Mouse (Mus musculus): ENCODE measurements around the gene Scarb1. TPM values are rescaled to one million over a fixed set of nuclear protein-coding genes. Genes with fewer than 3 reads are reported as not detected.

Scarb1 gene
- total and polyA plus RNA-seq, 2 experiments from 2014 or later, result 57.7 to 74.0 TPM

DNA sequence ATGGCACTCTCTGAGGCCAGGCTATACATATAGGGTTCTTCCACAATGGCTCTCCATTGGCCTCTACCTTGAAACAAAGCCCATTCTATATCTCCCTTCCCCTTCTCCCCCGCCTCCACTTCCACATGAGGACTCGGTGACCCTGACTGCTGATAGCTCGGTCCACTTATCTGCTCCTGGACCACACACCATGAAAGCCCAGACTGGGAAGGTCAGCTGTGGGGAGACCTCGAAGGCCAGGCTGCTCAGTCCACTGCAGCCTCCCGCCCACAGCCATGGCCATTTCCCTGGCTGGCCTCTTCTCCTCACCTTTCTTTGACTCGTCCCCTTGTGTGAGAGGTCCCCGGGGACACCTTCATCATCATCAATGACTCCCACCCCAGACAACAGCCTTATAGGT, 23.6 kb downstream of the Scarb1 start:
- Histone ChIP-seq H3K36me3 (ENCODE audit: insufficient read depth, low read length) (no peaks in the 10 kb centered on the region), H3K4me1 (ENCODE audit: insufficient read depth, low read length) (0 out of 2 replicates have a peak, but pooled peaks cover 4% of the 10 kb centered on the region), H3K9me3 (ENCODE audit: low read length) (no peaks in the 10 kb centered on the region), H3K27ac (ENCODE audit: low read depth, low read length) (no peak overlapping the region), H3K9ac (replicated peaks; ENCODE audit: low read length, poor library complexity, severe bottlenecking) (no peak overlapping the region), H3K4me3 (ENCODE audit: low read depth, low read length) (no peak overlapping the region), H3K27me3 (ENCODE audit: insufficient read depth, low read length) (no peaks in the 10 kb centered on the region), H3K4me2 (ENCODE audit: low read depth, low read length, poor library complexity, severe bottlenecking) (no peak overlapping the region)
- DNase-seq (ENCODE audit: low spot score), result no peak
- no peak for TF ChIP-seq CTCF (IDR thresholded peaks at IDR 0.05)
- ATAC-seq (ENCODE audit: low FRiP score), result no peak
- WGBS, result 86% methylated on average over 7 of the region's 7 CpGs

DNA sequence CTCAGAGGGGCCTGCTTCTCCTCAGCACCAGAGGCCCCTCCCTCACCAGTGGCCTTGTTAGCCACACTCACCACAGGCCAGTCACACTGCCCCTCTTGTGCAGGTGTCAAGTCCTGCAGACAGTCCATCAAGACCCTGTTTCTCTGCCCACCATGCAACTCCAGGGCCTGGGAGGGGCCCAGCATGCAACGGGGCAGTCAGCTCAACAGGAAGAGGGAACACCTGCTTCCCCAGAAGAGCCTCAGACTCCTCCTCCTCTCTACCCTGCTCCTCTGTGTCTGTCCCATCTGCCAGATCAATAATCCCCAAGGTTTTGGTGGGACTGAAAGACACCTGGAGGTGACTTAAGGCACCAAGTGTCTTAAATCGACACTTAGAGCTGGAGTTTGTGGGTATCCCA, 24.1 kb downstream of the Scarb1 start:
- Histone ChIP-seq H3K9ac (replicated peaks; ENCODE audit: low read length, poor library complexity, severe bottlenecking) (no peak overlapping the region), H3K36me3 (ENCODE audit: insufficient read depth, low read length) (no peaks in the 10 kb centered on the region), H3K27me3 (ENCODE audit: insufficient read depth, low read length) (no peaks in the 10 kb centered on the region), H3K9me3 (ENCODE audit: low read length) (no peaks in the 10 kb centered on the region), H3K27ac (ENCODE audit: low read depth, low read length) (no peak overlapping the region), H3K4me3 (ENCODE audit: low read depth, low read length) (no peak overlapping the region), H3K4me2 (ENCODE audit: low read depth, low read length, poor library complexity, severe bottlenecking) (no peak overlapping the region), H3K4me1 (ENCODE audit: insufficient read depth, low read length) (0 out of 2 replicates have a peak, but pooled peaks cover 4% of the 10 kb centered on the region)
- DNase-seq (ENCODE audit: low spot score), result no peak
- WGBS, result 73% methylated on average over 2 of the region's 2 CpGs
- no peak for TF ChIP-seq CTCF (IDR thresholded peaks at IDR 0.05)
- no peak for ATAC-seq (ENCODE audit: low FRiP score)

DNA sequence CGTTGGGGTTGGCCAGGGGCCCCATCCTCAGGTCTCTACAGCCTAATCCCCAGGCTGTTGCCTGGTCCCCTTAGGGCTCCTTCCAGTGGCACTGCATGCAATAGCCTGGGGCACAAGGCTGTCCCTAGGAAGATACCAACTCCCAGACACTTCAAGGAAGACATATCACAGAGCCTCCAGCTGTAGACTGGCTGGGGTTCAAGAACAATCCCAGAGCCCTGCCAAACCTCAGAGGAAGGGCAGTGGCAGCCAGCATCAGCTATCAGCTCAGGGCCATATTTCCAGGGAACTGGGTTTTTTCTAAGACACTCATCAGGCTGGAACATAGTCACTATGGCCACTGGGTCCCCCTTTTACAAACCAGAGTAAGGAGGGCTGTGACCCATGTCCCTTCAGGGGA, 25.8 kb downstream of the Scarb1 start:
- Histone ChIP-seq H3K9me3 (ENCODE audit: low read length) (no peaks in the 10 kb centered on the region), H3K4me3 (ENCODE audit: low read depth, low read length) (no peak overlapping the region), H3K4me1 (ENCODE audit: insufficient read depth, low read length) (0 out of 2 replicates have a peak, but pooled peaks cover 4% of the 10 kb centered on the region), H3K9ac (replicated peaks; ENCODE audit: low read length, poor library complexity, severe bottlenecking) (no peak overlapping the region), H3K27ac (ENCODE audit: low read depth, low read length) (no peak overlapping the region), H3K27me3 (ENCODE audit: insufficient read depth, low read length) (no peaks in the 10 kb centered on the region), H3K36me3 (ENCODE audit: insufficient read depth, low read length) (no peaks in the 10 kb centered on the region), H3K4me2 (ENCODE audit: low read depth, low read length, poor library complexity, severe bottlenecking) (no peak overlapping the region)
- no peak for ATAC-seq (ENCODE audit: low FRiP score)
- DNase-seq (ENCODE audit: low spot score), result no peak
- TF ChIP-seq CTCF (IDR thresholded peaks at IDR 0.05), result no peak
- 73% methylated on average over 1 of the region's 1 CpGs for WGBS

DNA sequence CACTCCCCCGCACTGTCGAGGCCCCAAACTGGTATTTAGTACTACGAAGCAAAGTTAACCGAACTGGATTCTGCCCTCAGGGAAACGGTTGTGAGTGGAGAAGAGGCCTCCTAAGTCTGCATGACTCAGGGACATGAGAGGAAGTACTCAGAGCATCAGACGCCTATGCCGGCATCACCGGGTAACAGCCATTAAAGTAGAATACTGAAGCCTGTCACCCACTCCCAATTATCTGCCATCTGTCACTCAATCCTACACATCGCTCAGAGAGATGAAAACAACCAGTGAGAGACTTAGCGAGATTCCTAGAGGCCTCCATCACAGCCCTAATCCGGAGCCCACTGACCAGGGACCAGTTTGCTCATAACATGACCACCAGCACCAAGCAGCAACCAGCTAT, 26.9 kb downstream of the Scarb1 start:
- no peak overlapping the region for H3K27ac ChIP-seq (ENCODE audit: low read depth, low read length)
- no peak overlapping the region for H3K9ac ChIP-seq (replicated peaks; ENCODE audit: low read length, poor library complexity, severe bottlenecking)
- no peak for TF ChIP-seq CTCF (IDR thresholded peaks at IDR 0.05)
- H3K36me3 ChIP-seq (ENCODE audit: insufficient read depth, low read length), result no peaks in the 10 kb centered on the region
- H3K27me3 ChIP-seq (ENCODE audit: insufficient read depth, low read length), result no peaks in the 10 kb centered on the region
- 82% methylated on average over 11 of the region's 11 CpGs for WGBS
- DNase-seq (ENCODE audit: low spot score) (no peak), ATAC-seq (ENCODE audit: low FRiP score) (no peak)
- 0 out of 2 replicates have a peak, but pooled peaks cover 4% of the 10 kb centered on the region for H3K4me1 ChIP-seq (ENCODE audit: insufficient read depth, low read length)
- H3K4me2 ChIP-seq (ENCODE audit: low read depth, low read length, poor library complexity, severe bottlenecking), result no peak overlapping the region
- H3K4me3 ChIP-seq (ENCODE audit: low read depth, low read length), result no peak overlapping the region
- no peaks in the 10 kb centered on the region for H3K9me3 ChIP-seq (ENCODE audit: low read length)

DNA sequence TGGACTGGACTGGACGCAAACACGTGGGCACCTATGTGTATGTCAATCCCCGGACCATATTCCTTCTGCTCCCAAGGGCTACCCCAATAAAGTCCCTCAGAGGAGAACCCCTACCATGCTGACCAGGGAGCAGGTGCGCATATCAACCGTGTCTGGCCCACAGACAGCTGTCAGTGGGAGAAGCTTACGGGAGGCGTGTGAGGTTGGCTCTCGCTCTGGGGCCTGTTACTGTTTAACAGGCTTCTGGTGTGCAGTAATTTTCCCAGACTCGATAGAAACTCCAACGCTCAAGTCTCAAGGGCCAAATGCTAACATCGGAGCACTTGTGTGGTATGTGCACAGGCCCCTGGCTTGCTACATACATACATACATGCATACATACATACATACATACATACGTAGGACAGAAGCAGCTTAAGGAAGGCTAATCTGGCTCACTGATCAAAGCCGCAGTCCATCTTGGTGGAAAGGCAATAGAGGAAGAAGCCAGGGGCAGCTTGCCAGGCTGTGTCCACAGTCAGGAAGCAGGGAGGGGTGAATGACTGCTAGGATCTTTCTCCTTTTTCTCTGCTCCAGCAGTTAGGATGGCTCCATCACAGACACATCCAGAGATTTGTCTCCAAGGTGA, 27.8 kb downstream of the Scarb1 start:
- ATAC-seq (ENCODE audit: low FRiP score), result no peak
- Histone ChIP-seq H3K27ac (ENCODE audit: low read depth, low read length) (no peak overlapping the region), H3K9ac (replicated peaks; ENCODE audit: low read length, poor library complexity, severe bottlenecking) (no peak overlapping the region), H3K4me2 (ENCODE audit: low read depth, low read length, poor library complexity, severe bottlenecking) (no peak overlapping the region), H3K9me3 (ENCODE audit: low read length) (no peaks in the 10 kb centered on the region), H3K4me3 (ENCODE audit: low read depth, low read length) (no peak overlapping the region), H3K4me1 (ENCODE audit: insufficient read depth, low read length) (0 out of 2 replicates have a peak, but pooled peaks cover 4% of the 10 kb centered on the region), H3K27me3 (ENCODE audit: insufficient read depth, low read length) (no peaks in the 10 kb centered on the region), H3K36me3 (ENCODE audit: insufficient read depth, low read length) (no peaks in the 10 kb centered on the region)
- WGBS, result 72% methylated on average over 13 of the region's 13 CpGs
- DNase-seq (ENCODE audit: low spot score), result peak; percentile 70
- no peak for TF ChIP-seq CTCF (IDR thresholded peaks at IDR 0.05)

DNA sequence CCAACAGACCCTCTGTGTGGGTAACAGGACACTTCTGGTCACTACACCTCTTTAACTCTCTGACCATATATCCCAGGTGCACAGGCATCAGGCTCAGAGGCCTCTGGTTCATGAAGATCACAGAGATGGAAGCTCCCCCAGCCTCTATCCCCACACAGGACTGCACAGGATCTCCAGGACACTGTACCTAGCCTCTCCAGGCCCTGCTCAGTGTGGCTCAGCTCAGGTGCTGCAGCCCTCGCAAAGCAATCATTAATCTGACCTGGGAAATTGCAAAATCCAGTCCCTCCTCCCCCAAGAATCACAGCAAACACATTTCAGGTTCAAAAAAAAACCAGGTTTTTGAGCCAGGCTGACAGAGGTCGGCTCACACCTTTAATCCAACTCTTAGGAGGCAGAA, 29.9 kb downstream of the Scarb1 start:
- Histone ChIP-seq H3K27ac (ENCODE audit: low read depth, low read length) (no peak overlapping the region), H3K36me3 (ENCODE audit: insufficient read depth, low read length) (no peaks in the 10 kb centered on the region), H3K9me3 (ENCODE audit: low read length) (no peaks in the 10 kb centered on the region), H3K4me2 (ENCODE audit: low read depth, low read length, poor library complexity, severe bottlenecking) (no peak overlapping the region), H3K4me3 (ENCODE audit: low read depth, low read length) (no peak overlapping the region), H3K27me3 (ENCODE audit: insufficient read depth, low read length) (no peaks in the 10 kb centered on the region), H3K4me1 (ENCODE audit: insufficient read depth, low read length) (0 out of 2 replicates have a peak, but pooled peaks cover 4% of the 10 kb centered on the region), H3K9ac (replicated peaks; ENCODE audit: low read length, poor library complexity, severe bottlenecking) (no peak overlapping the region)
- DNase-seq (ENCODE audit: low spot score), result no peak
- no peak for ATAC-seq (ENCODE audit: low FRiP score)
- 84% methylated on average over 2 of the region's 2 CpGs for WGBS
- TF ChIP-seq CTCF (IDR thresholded peaks at IDR 0.05), result no peak

Measured in midbrain, postnatal 0 days (tissue).